Mouse (Mus musculus): ENCODE results near the gene Ptprb.

DNA sequence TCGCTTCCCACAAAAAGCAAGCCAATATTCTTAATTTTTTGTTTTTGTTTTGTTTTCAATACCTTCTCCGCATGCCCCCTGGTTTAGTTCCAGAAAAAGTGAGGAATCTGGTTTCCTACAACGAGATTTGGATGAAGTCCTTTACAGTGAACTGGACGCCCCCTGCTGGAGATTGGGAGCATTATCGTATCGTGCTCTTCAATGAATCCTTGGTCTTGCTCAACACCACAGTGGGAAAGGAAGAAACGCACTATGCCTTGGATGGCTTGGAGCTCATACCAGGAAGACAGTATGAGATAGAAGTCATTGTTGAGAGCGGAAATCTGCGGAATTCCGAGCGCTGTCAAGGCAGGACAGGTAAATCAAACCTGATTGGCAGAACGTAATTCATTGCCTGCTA lies 43.9 kb downstream of the Ptprb start:
- TF ChIP-seq TAL1 (IDR thresholded peaks at IDR 0.05; ENCODE audit: low read length) (no peak), GATA1 (IDR thresholded peaks at IDR 0.05; ENCODE audit: low read length) (no peak)
